Mouse (Mus musculus): ENCODE data around the gene Cnnm3. TPM values are rescaled to one million over a fixed set of nuclear protein-coding genes. Genes with fewer than 3 reads are reported as not detected.
A peak's percentile ranks its signal among the peaks of the same experiment; 100 is the strongest.

Cnnm3 gene
- total RNA-seq, 2 experiments from 2014 or later: 11.6 TPM

DNA sequence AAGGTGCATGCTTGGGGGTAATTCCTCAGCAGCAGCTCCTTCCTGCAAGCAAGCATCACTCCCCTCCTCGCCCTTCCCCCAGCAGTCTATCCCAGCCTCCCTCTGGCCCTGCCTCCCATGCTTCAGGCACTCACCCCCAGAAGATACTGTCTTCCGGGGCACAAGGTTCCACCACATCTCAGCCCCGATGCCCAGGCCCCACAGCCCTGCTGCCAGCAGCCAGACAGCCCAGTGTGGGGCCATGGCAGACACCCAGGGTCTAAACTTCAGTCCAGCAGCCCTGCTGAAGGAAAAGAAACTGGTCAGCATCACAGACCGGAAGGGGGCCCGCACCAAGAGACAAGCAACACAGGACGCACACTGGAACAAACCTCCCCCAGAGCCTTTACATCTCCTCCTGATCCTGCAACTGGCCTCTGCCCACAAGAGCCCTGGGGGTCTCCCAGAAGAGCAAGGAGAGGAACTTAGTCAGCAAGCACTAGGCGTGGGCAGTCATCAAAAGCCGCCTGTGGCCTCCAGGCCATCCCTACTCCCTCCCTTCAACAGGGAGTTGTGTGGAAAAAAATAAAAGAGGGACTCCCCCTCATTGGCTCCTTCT lies 44.2 kb downstream of the Cnnm3 start:
- DNase-seq (ENCODE audit: low spot score): no peak

DNA sequence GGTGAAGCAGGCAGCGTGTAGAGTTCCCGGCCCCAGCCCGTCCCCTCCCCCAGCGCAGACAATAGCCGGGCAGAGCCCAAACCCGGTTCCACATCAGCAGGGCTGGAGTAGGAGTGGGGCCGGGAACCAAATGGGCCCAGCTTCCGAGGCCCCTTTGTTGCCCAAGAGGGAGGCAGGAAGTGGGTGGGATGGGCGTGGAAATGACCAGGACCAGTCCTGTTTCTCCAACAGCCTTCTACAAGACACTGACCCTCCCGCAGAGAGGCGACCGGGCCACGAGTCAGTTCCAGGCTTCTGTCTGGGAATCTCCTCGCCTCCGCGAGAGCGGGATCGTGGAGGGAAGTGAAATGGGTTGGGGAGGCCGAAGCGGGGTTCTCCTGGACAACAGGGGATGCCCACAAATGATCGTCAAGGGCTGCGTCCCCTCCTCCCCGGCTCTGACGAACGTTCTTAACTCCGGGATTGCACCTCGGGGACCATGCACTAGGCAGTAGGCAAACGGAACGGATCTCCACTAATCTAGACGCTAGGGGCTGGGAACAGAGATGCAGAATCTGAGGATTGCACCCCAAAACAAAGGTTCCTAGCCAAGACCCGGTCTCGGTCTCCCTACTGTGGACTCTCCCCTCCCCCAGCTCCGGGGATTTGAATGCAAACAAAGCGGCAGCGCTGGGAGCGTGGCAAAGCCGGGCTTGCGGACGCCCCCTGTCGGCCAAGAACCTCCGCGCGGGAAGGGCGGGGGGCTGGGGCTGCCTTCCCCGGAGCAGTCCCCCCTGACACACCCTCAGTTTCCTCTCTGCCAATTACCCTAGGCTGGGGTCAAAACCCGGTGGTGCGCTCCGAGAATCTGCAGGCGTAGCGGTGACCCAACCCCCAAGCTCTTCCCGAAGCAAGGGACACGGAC lies 45.1 kb downstream of the Cnnm3 start:
- peak; percentile 87 for DNase-seq (ENCODE audit: low spot score)

DNA sequence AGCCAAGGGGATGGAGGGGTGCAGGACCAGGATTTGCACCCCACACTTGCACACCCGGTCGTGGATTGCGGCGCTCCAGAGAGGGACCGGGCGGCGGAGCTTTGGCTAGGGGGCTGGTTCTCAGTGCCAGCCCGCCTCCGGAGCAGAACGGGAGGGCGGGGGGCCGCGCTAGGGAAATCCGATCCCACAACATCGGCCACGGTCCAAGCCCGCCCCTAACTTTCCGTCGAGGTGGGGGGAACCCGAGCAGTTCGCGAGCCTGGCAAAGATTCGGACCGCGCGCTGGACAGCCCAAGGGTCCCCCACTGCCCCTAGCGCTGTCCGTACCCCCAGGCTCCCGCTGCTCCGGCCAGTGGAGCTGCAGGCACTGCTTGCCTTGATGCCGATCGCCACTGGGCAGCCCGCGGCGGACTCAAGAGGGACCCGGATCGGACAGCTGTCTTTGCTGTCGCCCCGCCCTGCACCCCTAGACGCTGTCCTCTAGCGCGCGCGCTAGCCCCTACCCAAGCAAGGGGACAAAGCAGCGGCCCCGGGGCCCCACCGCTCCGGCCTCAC lies 45.9 kb downstream of the Cnnm3 start:
- DNase-seq (ENCODE audit: low spot score): peak; percentile 83

DNA sequence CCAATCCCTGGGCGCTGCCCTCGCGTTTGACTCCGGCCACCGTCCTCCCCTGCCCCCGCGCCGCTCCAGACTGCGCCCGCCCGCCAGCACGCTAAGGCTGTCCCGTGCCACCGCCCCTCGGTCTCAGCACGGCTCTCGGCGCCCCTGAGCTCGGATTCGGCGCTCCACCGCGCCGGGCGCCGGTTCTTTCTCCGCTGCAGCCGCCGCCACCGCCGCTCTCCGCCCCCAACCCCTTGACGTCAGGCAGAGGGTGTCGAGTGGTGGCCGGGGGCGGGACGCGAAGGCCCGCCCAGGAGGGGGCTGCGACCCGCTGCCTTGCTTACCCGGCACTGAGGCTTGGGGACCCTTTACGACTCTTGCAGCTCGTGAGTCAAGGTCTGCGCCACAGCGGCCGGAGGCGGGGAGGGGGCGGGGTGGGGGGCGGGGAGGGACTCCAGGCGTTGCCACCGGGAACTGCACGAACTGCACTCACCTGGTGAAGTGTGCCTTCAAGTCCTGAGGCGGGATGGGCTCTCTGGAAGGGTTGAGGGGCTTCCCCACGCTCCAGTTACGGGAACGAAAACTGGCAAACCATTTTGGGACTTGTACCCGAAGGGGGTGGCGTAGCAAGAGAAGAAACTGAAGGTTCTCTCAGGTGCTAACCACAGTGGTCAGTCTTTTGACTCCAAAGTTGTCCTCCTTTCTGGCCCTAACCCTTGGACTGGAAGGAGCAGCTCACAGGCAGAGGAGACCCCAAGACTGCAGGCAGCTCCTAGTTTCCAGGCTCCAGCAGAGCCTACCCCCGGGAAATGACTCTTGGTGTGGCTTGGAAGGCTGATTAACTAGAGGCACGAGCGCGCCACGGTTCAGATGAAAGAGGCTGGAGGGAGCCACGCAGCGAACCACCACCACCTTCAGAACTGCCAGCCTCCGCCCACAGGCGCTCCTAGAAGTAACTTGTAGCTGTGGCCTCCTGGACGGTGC lies 46.6 kb downstream of the Cnnm3 start, which contains the start of gene Sema4c:
TSS of gene Sema4c (minus strand) at position 319 of the 963 bp plus-strand sequence.
- DNase-seq (ENCODE audit: low spot score): peak; percentile 68

DNA sequence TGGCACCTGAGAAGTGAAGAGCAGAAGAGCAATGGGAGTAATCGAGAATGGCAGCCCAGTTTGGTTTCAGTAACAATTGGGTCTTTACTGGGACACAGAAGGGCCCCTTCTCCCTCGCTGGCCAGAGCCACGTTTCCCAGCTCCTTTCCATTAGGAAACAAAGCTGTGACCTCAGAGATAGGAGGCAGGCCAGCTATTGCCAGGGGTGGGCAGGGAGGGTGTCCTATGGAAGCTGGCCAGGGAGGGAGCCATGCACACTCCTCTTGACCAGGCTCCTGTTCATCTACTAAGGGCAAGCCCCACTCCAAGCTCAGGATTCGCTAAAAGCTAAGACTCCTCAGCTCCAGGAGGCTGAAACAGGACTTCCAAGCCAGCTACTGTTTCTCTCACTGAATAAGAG lies 47.6 kb downstream of the Cnnm3 start:
- DNase-seq (ENCODE audit: low spot score): no peak

DNA sequence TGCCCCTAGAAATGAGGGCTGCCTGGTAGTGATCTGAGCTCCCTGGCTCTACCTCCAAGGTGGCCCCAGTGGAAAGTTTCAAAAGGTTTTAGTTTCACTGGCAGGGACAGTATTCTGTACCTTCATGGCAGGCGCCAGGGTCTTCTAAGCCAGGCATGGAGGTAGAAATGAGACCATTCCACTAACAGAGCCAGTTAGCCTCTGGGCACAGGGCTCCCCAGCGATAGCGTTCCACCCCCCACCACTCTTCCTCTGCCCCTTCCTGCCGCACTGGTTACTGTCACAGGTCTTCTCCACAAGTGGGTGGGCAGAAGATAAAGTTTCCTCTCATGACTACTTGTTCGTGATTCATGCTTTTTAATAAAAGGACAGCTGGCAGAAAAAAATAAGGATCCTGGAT lies 48.2 kb downstream of the Cnnm3 start:
- no peak for DNase-seq (ENCODE audit: low spot score)

DNA sequence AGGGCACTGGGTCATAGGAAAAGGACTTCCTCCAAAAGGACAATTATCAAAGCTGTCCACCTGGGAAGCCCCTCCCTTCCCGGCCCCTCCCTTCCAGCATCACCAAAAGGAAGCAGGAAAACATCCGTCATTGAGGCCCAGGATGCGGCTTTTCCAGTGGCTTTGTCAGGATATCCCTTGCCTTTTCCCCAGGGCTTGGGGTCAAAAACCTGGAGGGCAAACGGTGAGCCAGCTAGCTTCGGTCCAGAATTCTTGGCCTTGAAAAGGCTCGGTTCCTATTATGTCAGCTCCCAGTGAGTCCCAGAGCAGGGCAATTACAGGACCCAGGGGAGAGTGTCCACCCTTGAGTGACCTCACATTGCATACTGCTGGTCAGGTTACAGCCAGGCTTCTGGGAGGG lies 49.2 kb downstream of the Cnnm3 start:
- peak; percentile 47 for DNase-seq (ENCODE audit: low spot score)

DNA sequence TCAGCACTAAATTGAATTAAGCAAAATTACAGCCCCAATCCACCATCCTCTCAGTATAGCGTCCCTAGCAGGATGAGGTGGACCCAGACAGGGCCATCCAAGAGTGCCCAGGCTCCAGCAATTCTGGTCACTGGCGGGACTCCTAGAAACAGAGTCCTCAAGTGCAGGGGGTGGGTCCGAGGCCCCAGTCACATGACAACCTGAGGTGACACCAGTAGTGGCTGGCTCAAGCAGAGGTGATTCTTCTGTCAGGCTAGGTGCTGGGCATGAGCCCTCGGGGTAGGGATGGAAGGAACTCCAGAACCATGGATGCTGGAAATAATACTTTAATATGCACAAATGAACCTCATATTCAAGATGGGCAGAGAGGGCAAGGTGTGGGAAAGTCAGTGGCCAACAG lies 50.7 kb downstream of the Cnnm3 start:
- DNase-seq (ENCODE audit: low spot score): no peak

DNA sequence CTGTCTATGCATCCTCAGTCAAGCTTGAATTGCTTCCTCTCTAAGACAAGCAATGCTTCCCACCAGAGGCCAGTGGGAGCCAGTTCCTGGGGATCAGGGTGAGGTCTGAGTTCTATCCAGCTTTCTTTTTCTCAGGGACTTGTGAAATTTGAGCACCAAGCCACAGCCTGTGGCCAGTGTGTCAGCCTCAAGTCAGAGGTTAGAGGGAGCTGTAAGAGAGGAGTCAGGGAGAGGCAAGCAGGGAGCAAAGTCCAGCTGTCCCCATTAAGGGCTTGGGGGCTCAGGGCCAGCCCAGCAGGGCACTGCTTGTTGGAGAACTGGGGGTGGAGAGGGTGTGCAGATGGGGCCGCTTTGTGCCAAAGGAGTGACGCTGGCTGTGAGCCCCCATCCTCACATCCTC lies 51.5 kb downstream of the Cnnm3 start:
- DNase-seq (ENCODE audit: low spot score): peak; percentile 59

DNA sequence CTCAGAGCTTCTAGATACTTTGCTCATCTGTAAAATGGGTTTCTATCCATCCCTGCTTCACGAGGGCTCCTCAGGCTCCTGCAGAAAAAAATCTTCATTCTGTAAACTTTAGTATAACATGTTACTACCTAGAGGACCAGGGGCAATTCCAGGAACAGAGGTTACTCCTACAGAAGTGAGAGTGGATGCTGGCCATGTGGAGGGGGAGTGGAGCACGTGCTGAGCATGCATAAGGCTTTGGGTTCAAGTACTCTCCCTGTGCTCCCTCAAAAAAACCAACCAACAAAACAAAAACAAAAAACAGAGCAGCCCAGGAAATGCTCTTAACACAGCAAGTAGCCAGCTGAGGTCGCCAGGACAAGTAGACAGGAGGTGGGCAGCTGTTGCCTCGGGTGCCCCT lies 52.0 kb downstream of the Cnnm3 start:
- DNase-seq (ENCODE audit: low spot score): no peak

DNA sequence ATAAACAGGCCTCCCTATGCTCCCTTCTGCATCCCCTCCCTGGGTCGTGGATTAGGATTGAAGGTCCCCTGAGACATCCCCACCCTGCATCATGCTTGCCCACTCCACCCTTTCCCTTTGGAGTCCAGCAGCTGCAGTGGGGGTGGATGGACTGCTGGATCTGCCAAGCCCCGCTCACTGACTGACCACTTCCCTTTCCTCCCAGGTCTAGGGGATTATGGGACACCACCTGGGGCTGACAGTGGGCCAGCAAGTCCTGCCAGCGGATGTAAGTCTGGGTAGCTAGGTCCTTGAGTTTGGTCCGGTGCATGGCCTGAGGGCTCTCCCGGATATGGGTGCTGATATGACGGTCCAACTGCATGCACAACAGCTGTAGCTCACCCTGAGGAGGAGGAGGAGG lies 52.4 kb downstream of the Cnnm3 start:
- DNase-seq (ENCODE audit: low spot score): peak; percentile 61

DNA sequence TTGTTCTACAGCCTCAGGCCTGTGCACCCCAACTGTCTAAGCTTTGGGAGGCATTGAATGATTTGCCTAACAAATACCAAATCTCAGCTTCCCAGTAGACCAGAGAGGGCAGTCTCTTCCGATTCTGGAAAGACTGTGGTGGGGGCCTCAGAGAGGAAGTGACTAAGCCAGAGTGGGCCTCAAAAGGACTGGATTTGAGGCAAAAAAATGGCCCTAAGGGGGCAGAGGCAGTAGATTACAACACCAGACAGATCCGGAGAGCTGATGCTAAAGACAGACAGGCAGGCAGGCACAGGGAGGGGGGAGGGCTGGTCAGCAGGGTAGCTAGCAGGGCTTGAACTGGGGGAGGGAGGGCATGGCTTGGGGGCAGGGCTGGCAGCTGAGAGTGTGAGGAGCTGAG lies 54.8 kb downstream of the Cnnm3 start:
- no peak for DNase-seq (ENCODE audit: low spot score)

DNA sequence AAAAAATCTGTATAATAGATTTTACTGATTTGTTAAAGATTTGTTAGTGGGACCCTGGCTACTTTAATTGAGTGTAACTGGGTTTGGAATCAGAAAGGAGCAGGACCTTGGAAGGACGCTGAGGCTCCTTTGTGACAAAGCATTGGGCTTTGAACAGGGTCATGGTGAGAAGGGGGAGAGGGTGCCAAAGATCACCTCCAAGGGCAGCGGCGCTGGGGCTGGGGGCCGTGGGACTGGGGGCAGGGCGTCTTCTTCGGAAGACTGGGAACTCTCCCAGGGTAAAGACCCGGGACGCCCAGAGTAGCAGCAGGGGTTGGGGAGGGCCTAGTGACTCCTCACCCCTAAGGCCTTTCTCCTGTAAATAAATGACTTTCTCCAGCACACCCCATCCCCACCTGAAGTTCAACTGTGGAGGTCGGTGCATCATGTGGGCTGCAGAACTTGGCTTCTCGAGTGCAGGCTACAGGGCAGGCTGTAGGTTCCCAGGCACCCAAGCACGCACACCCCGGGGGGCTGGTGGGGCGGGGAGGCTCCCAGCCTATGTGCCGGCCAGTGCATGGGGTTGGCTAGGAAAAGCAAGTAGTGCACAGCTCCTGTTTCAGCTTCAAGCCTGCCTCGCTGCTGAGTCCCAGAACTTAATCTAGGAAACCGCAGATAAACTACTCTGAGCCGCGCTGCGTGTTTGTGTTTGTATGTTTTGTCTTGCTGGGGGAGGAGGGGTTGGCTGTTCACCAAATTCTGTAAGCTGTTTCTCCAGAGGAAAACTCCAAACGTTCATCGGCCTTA lies 56.3 kb downstream of the Cnnm3 start:
- no peak for DNase-seq (ENCODE audit: low spot score)

DNA sequence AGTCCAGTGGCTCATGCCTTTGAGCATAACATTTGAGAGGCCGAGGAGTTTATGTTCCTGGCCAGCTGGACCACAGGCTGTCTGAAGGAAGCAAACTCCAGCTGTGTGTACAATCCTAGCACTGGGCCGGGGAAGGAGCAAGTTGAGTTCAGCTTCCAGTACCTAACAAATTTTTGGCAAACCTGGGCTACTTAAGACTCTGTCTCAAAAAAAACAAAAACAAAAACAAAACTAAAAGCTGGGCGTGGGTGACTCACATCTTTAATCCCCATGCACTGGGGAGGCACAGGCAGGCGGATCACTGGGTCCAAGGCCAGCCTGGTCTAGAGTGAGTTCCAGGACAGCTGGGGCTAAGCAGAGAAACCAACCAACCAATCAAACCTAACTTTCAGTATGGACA lies 57.1 kb downstream of the Cnnm3 start:
- DNase-seq (ENCODE audit: low spot score): peak; percentile 44

DNA sequence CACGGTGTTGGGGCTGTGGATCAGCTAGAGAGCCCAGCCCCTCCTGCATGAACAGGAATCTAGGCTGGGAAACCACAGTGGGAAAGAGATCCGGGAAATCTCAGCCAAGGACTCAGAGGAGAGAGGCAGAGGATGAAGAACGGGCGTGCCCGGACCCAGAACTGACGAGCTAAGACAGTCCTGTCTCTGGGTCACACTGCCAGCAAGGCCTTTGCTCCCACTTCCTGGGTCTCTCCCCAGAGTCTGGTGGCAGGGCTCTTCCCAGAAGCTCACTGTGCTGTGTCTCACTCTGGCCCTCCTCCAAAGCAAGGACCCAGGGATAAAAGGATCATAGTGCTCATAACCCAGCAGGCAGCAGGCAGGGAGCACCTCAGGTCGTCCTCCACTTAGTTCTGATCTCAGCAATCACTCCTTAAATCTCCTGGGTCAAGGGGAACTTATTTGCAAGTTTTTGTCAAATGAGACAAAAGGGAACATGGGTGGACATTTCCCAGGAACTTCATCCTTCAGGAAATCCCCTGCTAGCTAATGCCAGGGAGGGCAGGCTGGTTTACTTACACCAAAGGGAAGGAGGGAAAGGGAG lies 58.1 kb downstream of the Cnnm3 start:
- no peak for DNase-seq (ENCODE audit: low spot score)

DNA sequence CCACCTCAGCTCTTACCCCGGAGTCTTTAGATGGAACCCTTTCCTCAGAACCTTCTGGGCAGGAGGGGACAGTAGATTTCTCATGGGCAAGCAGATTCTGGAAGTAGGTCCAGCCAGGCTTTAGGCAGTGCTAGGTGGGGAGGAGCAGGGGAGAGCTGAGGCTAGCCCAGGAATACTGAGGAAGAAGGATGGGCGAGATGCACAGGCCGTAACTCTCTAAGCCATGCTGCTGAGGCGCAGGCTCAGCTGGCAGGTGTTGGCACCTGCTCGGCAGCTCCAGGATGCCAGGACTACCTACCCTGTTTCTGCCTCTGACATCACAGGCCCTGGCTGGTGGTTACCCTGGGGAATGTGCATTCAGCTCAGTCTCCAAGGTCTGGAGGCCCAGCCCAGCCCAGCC lies 58.7 kb downstream of the Cnnm3 start:
- DNase-seq (ENCODE audit: low spot score): no peak

DNA sequence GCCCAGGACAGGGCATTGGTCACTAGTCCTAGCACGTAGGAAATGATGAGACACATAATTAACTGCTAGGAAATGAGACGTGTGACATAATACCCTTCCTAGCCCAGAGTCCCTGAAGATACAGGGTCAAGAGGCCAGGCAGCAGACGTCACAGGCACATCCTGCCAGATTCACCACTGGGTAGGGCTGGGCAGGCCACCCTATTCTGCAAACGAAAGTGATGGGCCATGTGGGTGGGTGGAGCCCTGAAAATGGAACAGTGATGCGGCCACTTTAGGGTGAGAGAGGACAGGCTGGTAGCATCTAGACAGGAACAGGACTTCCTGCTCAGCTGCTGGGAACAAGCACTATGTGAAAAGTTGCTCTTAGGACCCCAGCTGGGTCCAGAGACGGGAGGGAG lies 60.0 kb downstream of the Cnnm3 start:
- DNase-seq (ENCODE audit: low spot score): peak; percentile 78

DNA sequence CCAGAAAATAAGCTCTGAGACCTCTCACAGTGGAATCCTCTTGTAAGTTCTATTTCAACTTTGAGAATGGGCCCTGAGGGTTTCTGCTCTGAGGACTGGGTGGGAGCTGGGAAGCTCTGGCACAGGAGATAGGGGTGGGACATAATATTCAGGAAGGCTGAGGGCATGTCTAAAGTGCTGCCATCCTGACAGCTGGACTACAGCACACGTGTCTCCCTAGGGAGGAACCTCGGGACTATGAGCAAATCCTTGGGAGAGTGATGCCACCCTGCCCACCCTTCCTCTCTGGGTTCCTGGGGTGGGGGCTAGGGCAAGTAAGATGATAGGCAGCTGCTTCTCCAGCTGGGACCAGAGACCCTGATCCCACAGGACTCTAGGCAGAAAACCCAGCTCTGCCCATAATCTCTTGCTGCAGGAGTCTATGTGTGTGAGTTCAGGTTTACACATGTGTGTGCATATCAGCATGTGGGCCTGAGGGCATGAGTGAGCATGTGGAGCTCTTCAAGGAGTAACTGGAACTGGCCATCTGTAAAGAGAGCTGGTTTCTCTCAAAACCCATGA lies 60.6 kb downstream of the Cnnm3 start:
- no peak for DNase-seq (ENCODE audit: low spot score)

DNA sequence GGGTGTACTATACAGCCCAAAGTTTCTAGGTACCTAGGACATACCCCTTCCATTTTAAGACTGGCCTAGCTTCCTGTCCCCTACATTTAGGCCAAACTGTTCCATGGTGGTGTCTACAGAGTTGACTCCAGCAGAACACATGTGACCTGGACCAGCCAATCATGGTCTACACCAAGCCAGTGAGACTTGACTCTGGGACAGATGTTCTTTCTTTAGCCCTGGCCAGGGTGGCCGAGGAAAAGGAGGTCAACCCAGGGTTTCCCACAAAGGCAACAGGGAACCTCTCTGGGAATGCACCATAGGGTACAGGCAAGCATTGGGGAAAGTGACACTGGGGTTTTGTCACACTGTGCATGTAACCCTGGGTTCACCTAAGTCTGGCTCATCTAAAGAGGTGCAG lies 61.0 kb downstream of the Cnnm3 start:
- DNase-seq (ENCODE audit: low spot score): peak; percentile 76

DNA sequence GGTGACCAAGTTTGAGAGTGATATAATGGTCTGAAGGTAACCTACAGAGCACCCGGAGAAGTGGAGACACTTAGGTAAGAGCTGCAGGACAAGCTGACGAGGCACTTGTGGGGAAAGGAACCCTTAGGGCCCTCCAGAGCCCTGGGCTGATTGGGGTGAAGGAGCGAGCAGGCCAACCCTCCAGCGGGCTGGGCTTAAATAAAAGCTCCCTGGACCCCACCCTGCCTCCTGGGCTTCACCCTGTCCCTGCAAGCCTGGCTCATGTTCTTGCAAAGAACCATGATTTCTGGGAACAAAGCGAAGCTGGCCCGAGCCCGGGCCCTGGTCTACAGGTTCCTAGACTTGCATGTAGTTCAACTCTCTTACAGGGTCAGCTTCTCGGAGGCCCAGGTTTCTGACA lies 61.9 kb downstream of the Cnnm3 start:
- no peak for DNase-seq (ENCODE audit: low spot score)

All from gastrocnemius, adult 18-20 months (tissue).